Mouse (Mus musculus): Measurements from ENCODE around the gene Synpo2l. TPM values are rescaled to one million over a fixed set of nuclear protein-coding genes. Genes with fewer than 3 reads are reported as not detected.

Synpo2l gene
- total and polyA plus RNA-seq, 2 experiments from 2014 or later: 0.28 to 0.33 TPM

- DNase-seq (ENCODE audit: low spot score): peak; percentile 84
- Histone ChIP-seq H3K27ac (ENCODE audit: low read depth, low read length) (peak within 1 kb of the TSS; percentile 88), H3K4me2 (ENCODE audit: low read depth, low read length, poor library complexity, severe bottlenecking) (peak within 1 kb of the TSS; percentile 64), H3K4me3 (ENCODE audit: low read depth, low read length) (peak within 1 kb of the TSS; percentile 66), H3K27me3 (ENCODE audit: insufficient read depth, low read length) (no peaks in the 10 kb centered on the region), H3K4me1 (ENCODE audit: insufficient read depth, low read length) (peaks cover 8% of the 10 kb centered on the region; the same call in 1 of the 2 replicates), H3K9me3 (ENCODE audit: low read length) (no peaks in the 10 kb centered on the region), H3K36me3 (ENCODE audit: insufficient read depth, low read length) (no peaks in the 10 kb centered on the region; the same call in 1 of the 2 replicates), H3K9ac (replicated peaks; ENCODE audit: low read length, poor library complexity, severe bottlenecking) (peak within 1 kb of the TSS; percentile 82)
- WGBS: under 1% methylated on average over 61 of the region's 61 CpGs
- ATAC-seq (ENCODE audit: low FRiP score): peak; percentile 76
- no peak for TF ChIP-seq CTCF (IDR thresholded peaks at IDR 0.05)
Measured at GRCm38 (mm10) chr14:20702741-20703381, 34.7 kb upstream of the Synpo2l start, which contains the start of gene Chchd1. Chchd1 (plus strand) TSS chr14:20703006.

GRCm38 (mm10) chr14:20702096-20702740, 34.1 kb upstream of the Synpo2l start:
- DNase-seq (ENCODE audit: low spot score): no peak
- peak; percentile 15; the same call in 1 of the 2 replicates for ATAC-seq (ENCODE audit: low FRiP score)
- H3K36me3 ChIP-seq (ENCODE audit: insufficient read depth, low read length): no peaks in the 10 kb centered on the region; the same call in 1 of the 2 replicates
- no peaks in the 10 kb centered on the region for H3K9me3 ChIP-seq (ENCODE audit: low read length)
- peak overlapping the region; percentile 88 for H3K27ac ChIP-seq (ENCODE audit: low read depth, low read length)
- H3K9ac ChIP-seq (replicated peaks; ENCODE audit: low read length, poor library complexity, severe bottlenecking): peak overlapping the region; percentile 82
- H3K4me3 ChIP-seq (ENCODE audit: low read depth, low read length): peak overlapping the region; percentile 66
- H3K4me2 ChIP-seq (ENCODE audit: low read depth, low read length, poor library complexity, severe bottlenecking): peak overlapping the region; percentile 64
- 17% methylated on average over 13 of the region's 15 CpGs for WGBS
- no peak for TF ChIP-seq CTCF (IDR thresholded peaks at IDR 0.05)
- H3K27me3 ChIP-seq (ENCODE audit: insufficient read depth, low read length): no peaks in the 10 kb centered on the region
- peaks cover 8% of the 10 kb centered on the region; the same call in 1 of the 2 replicates for H3K4me1 ChIP-seq (ENCODE audit: insufficient read depth, low read length)

GRCm38 (mm10) chr14:20701554-20701953, 33.4 kb upstream of the Synpo2l start:
- no peak for ATAC-seq (ENCODE audit: low FRiP score)
- WGBS: 83% methylated on average over 8 of the region's 8 CpGs
- no peak for TF ChIP-seq CTCF (IDR thresholded peaks at IDR 0.05)
- DNase-seq (ENCODE audit: low spot score): no peak
- Histone ChIP-seq H3K9me3 (ENCODE audit: low read length) (no peaks in the 10 kb centered on the region), H3K27me3 (ENCODE audit: insufficient read depth, low read length) (no peaks in the 10 kb centered on the region), H3K27ac (ENCODE audit: low read depth, low read length) (no peak overlapping the region), H3K36me3 (ENCODE audit: insufficient read depth, low read length) (no peaks in the 10 kb centered on the region; the same call in 1 of the 2 replicates), H3K4me2 (ENCODE audit: low read depth, low read length, poor library complexity, severe bottlenecking) (peak overlapping the region; percentile 64), H3K4me3 (ENCODE audit: low read depth, low read length) (peak overlapping the region; percentile 66; the same call in 1 of the 2 replicates), H3K4me1 (ENCODE audit: insufficient read depth, low read length) (peaks cover 10% of the 10 kb centered on the region; the same call in 1 of the 2 replicates), H3K9ac (replicated peaks; ENCODE audit: low read length, poor library complexity, severe bottlenecking) (no peak overlapping the region)

DNA sequence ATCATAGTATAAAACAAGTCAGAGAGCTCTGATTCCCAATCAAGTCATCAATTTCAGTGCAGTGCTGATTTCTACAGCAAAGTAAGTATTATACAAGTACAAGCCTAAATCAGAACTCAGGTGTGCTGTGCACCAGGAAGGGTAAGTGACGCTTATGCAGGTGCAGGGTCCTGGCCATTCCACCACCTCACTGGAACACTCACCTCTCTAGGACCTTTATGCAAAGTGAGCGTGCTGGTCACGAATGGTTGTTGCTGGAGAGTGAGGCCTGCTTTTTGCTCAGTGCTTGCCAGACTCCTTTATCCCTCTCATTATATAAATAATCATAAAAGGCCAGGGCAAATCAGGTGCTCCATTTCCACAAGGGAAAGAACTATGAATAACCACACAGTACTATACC, 32.2 kb upstream of the Synpo2l start:
- Histone ChIP-seq H3K36me3 (ENCODE audit: insufficient read depth, low read length) (no peaks in the 10 kb centered on the region; the same call in 1 of the 2 replicates), H3K27ac (ENCODE audit: low read depth, low read length) (no peak overlapping the region), H3K4me1 (ENCODE audit: insufficient read depth, low read length) (peaks cover 15% of the 10 kb centered on the region; the same call in 1 of the 2 replicates), H3K4me2 (ENCODE audit: low read depth, low read length, poor library complexity, severe bottlenecking) (no peak overlapping the region), H3K9me3 (ENCODE audit: low read length) (no peaks in the 10 kb centered on the region), H3K9ac (replicated peaks; ENCODE audit: low read length, poor library complexity, severe bottlenecking) (no peak overlapping the region), H3K4me3 (ENCODE audit: low read depth, low read length) (no peak overlapping the region), H3K27me3 (ENCODE audit: insufficient read depth, low read length) (no peaks in the 10 kb centered on the region)
- TF ChIP-seq CTCF (IDR thresholded peaks at IDR 0.05): no peak
- 80% methylated on average over 3 of the region's 3 CpGs for WGBS
- ATAC-seq (ENCODE audit: low FRiP score) (no peak), DNase-seq (ENCODE audit: low spot score) (no peak)

DNA sequence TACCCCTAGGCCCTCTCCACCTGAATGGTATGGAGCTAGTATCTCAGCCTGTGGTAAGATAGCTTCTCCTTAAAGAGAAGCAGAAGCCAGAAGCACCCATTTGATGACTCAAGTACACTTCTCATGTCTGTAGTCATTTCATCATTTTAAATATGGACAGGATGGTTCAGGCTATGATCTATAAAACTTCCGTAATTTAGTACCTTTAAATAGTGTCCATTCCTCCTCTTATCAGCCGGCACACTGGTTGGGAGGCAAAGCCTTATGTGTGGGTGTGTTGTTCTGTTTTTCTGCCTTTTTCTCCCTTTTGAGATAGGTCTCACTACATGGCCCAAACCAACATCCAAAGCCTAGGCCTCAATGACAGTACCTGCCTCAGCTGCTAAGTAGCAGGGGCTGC, 30.4 kb upstream of the Synpo2l start:
- peaks cover 4% of the 10 kb centered on the region; the same call in 1 of the 2 replicates for H3K36me3 ChIP-seq (ENCODE audit: insufficient read depth, low read length)
- peaks cover 15% of the 10 kb centered on the region; the same call in 1 of the 2 replicates for H3K4me1 ChIP-seq (ENCODE audit: insufficient read depth, low read length)
- 98% methylated on average over 2 of the region's 2 CpGs for WGBS
- H3K27me3 ChIP-seq (ENCODE audit: insufficient read depth, low read length): no peaks in the 10 kb centered on the region
- ATAC-seq (ENCODE audit: low FRiP score): no peak
- peak overlapping the region; percentile 80 for H3K4me2 ChIP-seq (ENCODE audit: low read depth, low read length, poor library complexity, severe bottlenecking)
- H3K9ac ChIP-seq (replicated peaks; ENCODE audit: low read length, poor library complexity, severe bottlenecking): 0 out of 2 replicates have a peak overlapping the region, but pooled peaks have one; percentile 19
- no peak for DNase-seq (ENCODE audit: low spot score)
- TF ChIP-seq CTCF (IDR thresholded peaks at IDR 0.05): no peak
- no peak overlapping the region for H3K4me3 ChIP-seq (ENCODE audit: low read depth, low read length)
- H3K27ac ChIP-seq (ENCODE audit: low read depth, low read length): no peak overlapping the region
- no peaks in the 10 kb centered on the region for H3K9me3 ChIP-seq (ENCODE audit: low read length)

DNA sequence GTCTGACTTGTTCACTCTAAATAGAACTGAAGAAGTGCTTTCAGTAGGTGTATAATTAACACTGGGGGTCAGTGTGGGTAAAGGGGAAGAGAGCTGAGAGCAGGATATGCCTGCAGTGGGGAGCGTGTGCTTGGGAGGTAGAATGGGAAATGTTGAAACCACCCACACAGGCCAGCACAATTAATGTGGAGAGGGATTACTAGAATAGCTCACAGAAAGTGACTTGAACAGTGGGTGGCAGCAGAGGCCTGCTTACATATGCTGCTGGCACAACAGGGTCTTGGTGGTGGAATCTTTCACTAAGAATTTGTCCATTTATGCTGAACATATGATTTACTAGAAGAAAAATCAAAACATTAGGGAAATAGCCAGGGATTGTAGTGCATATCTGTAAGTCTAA, 28.8 kb upstream of the Synpo2l start:
- Histone ChIP-seq H3K27ac (ENCODE audit: low read depth, low read length) (no peak overlapping the region), H3K9me3 (ENCODE audit: low read length) (no peaks in the 10 kb centered on the region), H3K27me3 (ENCODE audit: insufficient read depth, low read length) (no peaks in the 10 kb centered on the region), H3K4me2 (ENCODE audit: low read depth, low read length, poor library complexity, severe bottlenecking) (peak overlapping the region; percentile 80), H3K36me3 (ENCODE audit: insufficient read depth, low read length) (peaks cover 16% of the 10 kb centered on the region), H3K9ac (replicated peaks; ENCODE audit: low read length, poor library complexity, severe bottlenecking) (peak overlapping the region; percentile 34; the same call in 1 of the 2 replicates), H3K4me1 (ENCODE audit: insufficient read depth, low read length) (peaks cover 15% of the 10 kb centered on the region; the same call in 1 of the 2 replicates), H3K4me3 (ENCODE audit: low read depth, low read length) (peak overlapping the region; percentile 86)
- ATAC-seq (ENCODE audit: low FRiP score) (no peak), DNase-seq (ENCODE audit: low spot score) (peak; percentile 76)
- 0% methylated on average over 1 of the region's 1 CpGs for WGBS
- TF ChIP-seq CTCF (IDR thresholded peaks at IDR 0.05): peak; percentile 74

All from midbrain, postnatal 0 days (tissue).